Mouse (Mus musculus): ENCODE results near the gene Fzd5.

DNA sequence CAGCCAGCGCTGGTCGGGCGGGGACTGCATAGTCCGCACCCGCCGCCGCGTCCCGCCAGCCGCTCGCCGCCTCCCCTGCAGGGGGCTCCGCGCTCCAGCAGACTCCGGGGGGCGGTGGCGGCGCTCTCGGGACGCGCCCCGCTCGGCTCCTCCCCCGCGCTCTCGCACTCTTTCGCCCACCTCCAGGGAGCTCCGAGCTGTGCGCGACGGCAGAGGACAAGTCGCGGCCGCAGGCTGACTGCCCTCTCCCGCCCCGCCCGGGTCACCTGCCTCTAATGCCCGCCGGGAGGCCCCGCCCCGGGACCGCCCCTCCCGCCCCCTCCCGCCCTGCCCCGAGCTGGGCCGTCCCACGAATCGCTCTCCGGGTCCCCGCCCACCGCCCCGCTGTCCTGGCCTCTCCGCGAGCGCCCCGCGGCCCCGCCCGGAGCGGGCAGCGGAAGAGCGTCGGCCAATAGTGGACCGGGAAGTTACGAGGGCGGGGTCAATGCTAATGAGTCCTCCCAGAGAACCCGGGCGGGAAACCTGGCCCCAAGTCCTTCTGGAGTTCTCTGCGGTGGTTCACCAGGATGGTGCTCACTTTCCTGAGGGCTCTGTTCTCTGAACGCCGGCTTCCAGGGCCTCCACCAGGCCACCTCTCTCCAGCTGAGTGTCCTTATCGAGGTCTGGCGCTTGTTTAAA, at the start of gene Fzd5:
- TF ChIP-seq POLR2A (IDR thresholded peaks at IDR 0.05; ENCODE audit: low read depth, low read length) (peak; percentile 94), CTCF (IDR thresholded peaks at IDR 0.05; ENCODE audit: borderline replicate concordance, insufficient read depth, low read length) (no peak)
